Mouse (Mus musculus) layer of hippocampus, postnatal 10 days (tissue): Measurements from ENCODE around the gene Creb3l2. TPM values are rescaled to one million over a fixed set of nuclear protein-coding genes. Genes with fewer than 3 reads are reported as not detected.

Experiments
- DNase-seq, 2 experiments: peaks; one replicate each; pipeline ENCODE4 v3.0.0; 2021; ENCODE audit warnings: low spot score in 2 of 2
- total RNA-seq, 2 experiments: library from RNA; stranded (reverse); gene quantifications; 2 replicates each; pipeline ENCODE4 v1.2.3; 2021

Creb3l2 gene
- total RNA-seq, 2 experiments from 2014 or later = 6.5 to 7.5 TPM

DNA sequence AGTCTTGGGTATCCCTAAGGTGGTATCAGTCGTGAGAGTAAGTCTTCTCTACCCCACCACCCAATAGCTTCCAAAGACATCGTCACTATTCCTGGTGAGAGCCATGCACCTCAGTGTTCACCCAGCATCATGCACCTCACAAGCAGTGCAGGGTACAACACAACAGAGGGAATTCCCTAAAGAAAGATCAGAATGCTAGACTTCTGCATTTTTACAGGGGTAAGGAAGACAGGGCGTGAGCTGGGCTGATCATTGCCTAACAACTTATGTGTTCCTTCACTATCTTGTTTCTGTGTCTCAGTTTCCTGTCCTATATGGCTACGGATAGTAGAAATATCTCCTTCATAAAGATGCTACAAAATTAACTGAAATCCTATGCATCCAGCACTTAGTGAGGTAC, 155.8 kb downstream of the Creb3l2 start:
- no peak for DNase-seq

DNA sequence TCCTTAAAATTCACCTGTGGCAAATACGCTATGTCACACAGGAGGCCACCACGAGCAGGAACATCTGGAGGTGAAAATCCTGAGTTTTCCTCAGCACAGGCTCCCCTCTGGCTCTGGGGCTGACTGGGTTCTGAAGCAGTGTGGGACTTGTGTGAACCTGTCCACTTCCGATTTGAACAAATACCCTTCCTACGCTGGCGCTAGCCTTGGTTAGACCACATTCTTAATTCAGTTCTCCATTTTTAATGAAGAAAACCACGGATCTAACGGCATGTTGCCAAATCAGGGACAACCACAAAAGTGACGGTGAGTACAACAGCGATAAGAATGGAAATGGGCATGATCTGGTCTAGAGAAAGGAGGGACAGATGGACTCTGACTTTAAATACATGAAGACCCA, 157.1 kb downstream of the Creb3l2 start:
- no peak for DNase-seq

DNA sequence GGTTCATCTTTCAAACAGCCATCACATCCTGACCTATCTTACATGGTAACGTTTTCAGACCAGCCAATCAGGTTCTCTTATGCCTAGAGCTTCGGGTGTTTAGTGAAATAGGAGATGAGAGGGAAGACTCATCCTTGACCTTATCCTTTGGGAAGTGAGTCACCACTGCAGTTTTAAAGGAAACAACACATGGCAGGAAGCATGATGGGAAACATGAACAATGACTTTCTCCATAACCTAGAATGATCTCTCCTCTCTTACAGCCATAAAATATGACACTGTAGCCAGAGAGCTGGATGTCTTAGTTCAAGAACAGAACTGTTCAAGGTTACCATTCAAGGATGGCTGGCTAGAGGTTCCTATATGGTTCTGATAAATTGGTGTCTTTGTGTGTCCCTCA, 158.6 kb downstream of the Creb3l2 start:
- no peak for DNase-seq

DNA sequence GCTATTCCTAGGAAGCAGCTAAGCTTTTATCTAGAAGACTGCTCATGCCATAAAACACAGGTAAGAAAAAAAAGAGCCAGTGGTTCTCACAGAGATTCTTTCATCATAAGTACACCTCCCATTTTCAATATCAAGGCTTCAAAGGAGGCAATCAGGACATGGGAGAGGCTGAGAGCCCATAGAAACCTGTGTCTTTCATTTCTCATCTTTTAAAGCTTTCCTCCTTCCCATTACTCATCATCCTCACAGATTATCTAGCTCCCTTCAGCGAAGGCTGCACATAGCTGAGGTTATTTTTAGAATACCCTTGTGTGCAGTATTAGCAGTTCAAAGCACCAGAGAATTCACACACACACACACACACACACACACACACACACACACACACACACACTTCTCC, 159.3 kb downstream of the Creb3l2 start:
- DNase-seq = no peak

Other genes starting within 250 kb of the Creb3l2 start
- 10 to 100 TPM; 50.6 to 59.6 TPM for gene Dgki, start 142.0 kb downstream of the Creb3l2 start, total RNA-seq
- not detected for gene Akr1d1, start 88.0 kb upstream of the Creb3l2 start, total RNA-seq